Comparison of ENCODE assay signal across 26 mouse cellular contexts in genomic region chr3:31911690-31912089, GRCm38 (mm10). TPM values are rescaled to one million over a fixed set of nuclear protein-coding genes. Genes with fewer than 3 reads are reported as not detected.
"Had no signal": no experiment of that assay in that cellular context is flagged by ENCODE, and none has a peak within 500 bp of the region (broad histone marks: within the 10 kb centered on the region; RNA-seq: fewer than 3 reads in every experiment).

No protein-coding gene starts in this region.

- ATAC-seq: hindbrain, postnatal 0 days; inflammation-experienced regulatory T-cells, adult 6 months; intestine, embryonic 16.5 days; liver, postnatal 0 days had no signal

- H3K9ac ChIP-seq: limb, embryonic 12.5 days; limb, embryonic 15.5 days; liver, embryonic 14.5 days; liver, postnatal 0 days; lung, embryonic 15.5 days; midbrain, embryonic 12.5 days; neural tube, embryonic 13.5 days had no signal

- H3K4me3 ChIP-seq: limb, embryonic 12.5 days; limb, embryonic 15.5 days; lung, embryonic 15.5 days; midbrain, embryonic 12.5 days; myocyte; neural tube, embryonic 13.5 days had no signal

- DNase-seq: kidney, adult 8-10 months; kidney, postnatal 10 days; kidney, postnatal 4 days; left cerebral cortex, postnatal 4 days; liver, postnatal 0 days; retina, postnatal 1 day; right cerebral cortex, postnatal 25 days; spleen, adult 18-20 months; thymus, adult 2 months; thymus, postnatal 14 days; thymus, postnatal 4 days had no signal

- H3K27me3 ChIP-seq: limb, embryonic 12.5 days; limb, embryonic 15.5 days; lung, embryonic 15.5 days; neural tube, embryonic 13.5 days had no signal

- H3K27ac ChIP-seq: hindbrain, postnatal 0 days; limb, embryonic 12.5 days; limb, embryonic 15.5 days; liver, embryonic 14.5 days; lung, embryonic 15.5 days; macrophage; midbrain, embryonic 12.5 days; neural tube, embryonic 13.5 days had no signal

- H3K4me1 ChIP-seq: limb, embryonic 12.5 days; limb, embryonic 15.5 days; midbrain, embryonic 12.5 days; neural tube, embryonic 13.5 days had no signal

- H3K4me2 ChIP-seq: limb, embryonic 12.5 days; limb, embryonic 15.5 days; liver, embryonic 11.5 days; lung, embryonic 15.5 days; midbrain, embryonic 12.5 days; neural tube, embryonic 13.5 days had no signal

- H3K9me3 ChIP-seq: limb, embryonic 12.5 days; limb, embryonic 15.5 days; lung, embryonic 15.5 days; midbrain, embryonic 12.5 days; neural tube, embryonic 13.5 days had no signal

- H3K36me3 ChIP-seq: limb, embryonic 12.5 days; limb, embryonic 15.5 days; lung, embryonic 15.5 days; midbrain, embryonic 12.5 days; neural tube, embryonic 13.5 days had no signal

RNA-seq across cellular contexts. Expression of gene Kcnmb2, which starts 9.4 kb away (rescaled TPM):
- total RNA-seq: megakaryocyte, adult 5-6 weeks; monocyte, adult 5-6 weeks; neutrophil, adult 5-6 weeks had no signal
- polyA plus RNA-seq: inflammation-experienced regulatory T-cells, adult 6 months; macrophage; myocyte had no signal
